Comparison of ENCODE assay signal across 8 mouse cellular contexts in the genomic region with DNA sequence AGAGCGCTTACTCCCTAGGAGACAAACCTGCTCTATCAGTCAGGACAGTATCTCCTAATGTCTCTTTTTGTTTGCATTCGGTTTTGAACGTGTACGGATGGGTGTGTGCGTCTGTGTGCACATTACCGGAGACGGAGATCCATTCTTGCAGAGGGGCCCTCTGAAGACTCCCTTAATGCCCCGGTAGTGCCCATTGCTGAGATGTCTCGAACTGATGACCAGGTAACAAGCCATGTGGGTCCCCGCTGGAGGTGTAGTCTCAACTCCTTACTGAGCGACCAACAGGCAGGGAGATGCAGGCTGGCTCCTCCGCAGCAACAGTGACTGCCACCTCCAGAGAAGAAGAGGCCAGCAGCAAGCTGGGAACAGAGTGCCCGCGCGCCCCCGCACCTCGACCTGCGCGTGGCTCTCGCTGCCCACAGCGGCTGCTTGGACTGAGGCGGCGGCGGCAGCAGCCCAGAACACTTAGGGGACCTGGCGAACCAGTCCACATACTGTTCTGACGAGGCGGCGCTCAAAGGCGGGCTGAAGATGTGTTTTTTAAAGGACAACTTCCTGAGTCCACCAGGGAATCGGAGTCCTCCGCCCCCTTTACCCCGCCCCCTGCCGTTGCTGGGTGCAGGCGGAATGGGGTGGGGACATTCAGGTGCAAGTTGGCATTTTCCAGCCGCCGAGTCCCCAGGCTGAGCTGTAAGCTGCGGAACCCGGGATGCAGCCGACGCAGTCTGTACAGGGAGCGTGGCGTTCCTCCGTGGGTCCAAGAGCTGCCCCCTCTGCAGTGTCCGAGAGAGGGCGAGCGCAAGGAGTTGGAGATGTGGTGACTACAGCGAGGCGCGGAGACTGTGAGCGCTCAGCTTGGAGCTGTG. TPM values are rescaled to one million over a fixed set of nuclear protein-coding genes. Genes with fewer than 3 reads are reported as not detected.
DNase-seq lines count a peak whose midpoint lies in the region; ATAC-seq lines count a peak whose summit lies in the region.

Gene Zfp804b (minus strand): TSS at position 612 of the 866 bp plus-strand sequence.

- WGBS in limb, embryonic 13.5 days: under 1% methylated on average over 50 of the region's 50 CpGs
- under 1% methylated on average over 50 of the region's 50 CpGs for WGBS in midbrain, embryonic 15.5 days

- H3K4me2 ChIP-seq in limb, embryonic 13.5 days (replicated peaks): peak within 1 kb of the TSS; percentile 96
- peak within 1 kb of the TSS; percentile 85 for H3K4me2 ChIP-seq in midbrain, embryonic 15.5 days

- H3K27me3 ChIP-seq in limb, embryonic 13.5 days: peaks cover 8% of the 10 kb centered on the region
- no peaks in the 10 kb centered on the region for H3K27me3 ChIP-seq in midbrain, embryonic 15.5 days (replicated peaks)

- peaks cover 11% of the 10 kb centered on the region for H3K4me1 ChIP-seq in limb, embryonic 13.5 days
- H3K4me1 ChIP-seq in midbrain, embryonic 15.5 days: peaks cover 4% of the 10 kb centered on the region; the same call in 1 of the 2 replicates

- peak; percentile 90 for ATAC-seq in limb, embryonic 13.5 days (ENCODE audit: low FRiP score, low read depth)
- peak; percentile 94 for ATAC-seq in midbrain, embryonic 15.5 days (replicated peaks)
- no peak for ATAC-seq in erythroid progenitor cell, adult 5-6 weeks (replicated peaks; ENCODE audit: low FRiP score, poor library complexity, severe bottlenecking)

- peak; percentile 33 for DNase-seq in MN1 (ENCODE audit: low spot score)
- peak; percentile 7 to 11 for DNase-seq in cerebellum, postnatal 36 days
- peak; percentile 6 for DNase-seq in gastrocnemius, postnatal 25 days
- peak; percentile 0 to 3 for DNase-seq in kidney, adult 8-10 months
- peak; percentile 17 for DNase-seq in telencephalon, adult 2 months (ENCODE audit: low read depth, low spot score)

- no peaks in the 10 kb centered on the region for H3K9me3 ChIP-seq in limb, embryonic 13.5 days
- H3K9me3 ChIP-seq in midbrain, embryonic 15.5 days: no peaks in the 10 kb centered on the region

- peak within 1 kb of the TSS; percentile 64 for H3K9ac ChIP-seq in limb, embryonic 13.5 days
- H3K9ac ChIP-seq in midbrain, embryonic 15.5 days: peak within 1 kb of the TSS; percentile 61

- H3K27ac ChIP-seq in limb, embryonic 13.5 days: no peak within 1 kb of the TSS
- H3K27ac ChIP-seq in midbrain, embryonic 15.5 days: peak within 1 kb of the TSS; percentile 61

- no peaks in the 10 kb centered on the region for H3K36me3 ChIP-seq in limb, embryonic 13.5 days
- H3K36me3 ChIP-seq in midbrain, embryonic 15.5 days (replicated peaks): no peaks in the 10 kb centered on the region

- peak within 1 kb of the TSS; percentile 54 for H3K4me3 ChIP-seq in limb, embryonic 13.5 days
- peak within 1 kb of the TSS; percentile 66 for H3K4me3 ChIP-seq in midbrain, embryonic 15.5 days

RNA-seq across cellular contexts. Expression of gene Zfp804b, which starts in this region (rescaled TPM):
- total RNA-seq in gastrocnemius, postnatal 25 days (2021): not detected
- polyA plus RNA-seq in limb, embryonic 13.5 days (2015; fragmentation: Nextera tagmentation; extraction: Ambion mirVana): 0.28 and 0.29 TPM in 2 replicates
- polyA plus RNA-seq in midbrain, embryonic 15.5 days (2015; fragmentation: Nextera tagmentation; extraction: Ambion mirVana): 2.5 and 3.3 TPM in 2 replicates
- not detected in 2 replicates for total RNA-seq in erythroid progenitor cell, adult 5-6 weeks (2015; ENCODE audit: low replicate concordance)
- total RNA-seq in erythroid progenitor cell, adult 5-6 weeks (2017; ENCODE audit: low replicate concordance): not detected in 2 replicates

Comparison
In these comparisons a context has a peak if more than half of its experiments do, and no peak if none do; other contexts are left out.
1. Peak in DNase-seq in gastrocnemius, postnatal 25 days; RNA of the gene not detected or under 1 TPM.
2. Peak in ATAC-seq, H3K4me3 ChIP-seq, H3K9ac ChIP-seq and H3K4me2 ChIP-seq in limb, embryonic 13.5 days; RNA of the gene not detected or under 1 TPM.